Mouse (Mus musculus): ENCODE data around the gene Ccl27a. TPM values are rescaled to one million over a fixed set of nuclear protein-coding genes. Genes with fewer than 3 reads are reported as not detected.

Ccl27a gene
- polyA plus RNA-seq, 1 experiment from 2014 or later, result 24.5 TPM

- peak within 1 kb of the TSS; percentile 92 for H3K4me2 ChIP-seq (replicated peaks; ENCODE audit: low read depth, low read length)
- no peaks in the 10 kb centered on the region for H3K27me3 ChIP-seq (replicated peaks; ENCODE audit: insufficient read depth, low read length)
- H3K4me1 ChIP-seq (ENCODE audit: insufficient read depth, low read depth, low read length), result peaks cover 5% of the 10 kb centered on the region; the same call in 1 of the 2 replicates
- H3K9me3 ChIP-seq (ENCODE audit: low read length), result no peaks in the 10 kb centered on the region
- H3K36me3 ChIP-seq (ENCODE audit: insufficient read depth, low read length), result no peaks in the 10 kb centered on the region
- H3K4me3 ChIP-seq (ENCODE audit: low read depth, low read length), result peak within 1 kb of the TSS; percentile 55
- DNase-seq (ENCODE audit: low spot score) (peak; percentile 93), ATAC-seq (peak; percentile 64)
- peak within 1 kb of the TSS; percentile 73 for H3K9ac ChIP-seq (replicated peaks; ENCODE audit: low read depth)
- peak within 1 kb of the TSS; percentile 82 for H3K27ac ChIP-seq (ENCODE audit: low read length)
- WGBS, result under 1% methylated on average over 53 of the region's 57 CpGs
- peak; percentile 34; the same call in 1 of the 2 replicates for TF ChIP-seq EP300 (IDR thresholded peaks at IDR 0.05)
- peak; percentile 91 for TF ChIP-seq CTCF (IDR thresholded peaks at IDR 0.05)
Measured at GRCm38 (mm10) chr4:41755338-41756305, 18.4 kb downstream of the Ccl27a start, which contains the start of gene Sigmar1. Sigmar1 (minus strand) TSS chr4:41756157.

GRCm38 (mm10) chr4:41754797-41755337, 19.2 kb downstream of the Ccl27a start, which contains the start of gene Galt:
Galt (plus strand) TSS chr4:41755228.
- H3K9ac ChIP-seq (replicated peaks; ENCODE audit: low read depth), result peak within 1 kb of the TSS; percentile 73
- 0 out of 2 replicates have a peak, but pooled peaks cover 4% of the 10 kb centered on the region for H3K4me1 ChIP-seq (ENCODE audit: insufficient read depth, low read depth, low read length)
- H3K4me2 ChIP-seq (replicated peaks; ENCODE audit: low read depth, low read length), result peak within 1 kb of the TSS; percentile 92
- TF ChIP-seq CTCF (IDR thresholded peaks at IDR 0.05), result no peak
- no peak for TF ChIP-seq EP300 (IDR thresholded peaks at IDR 0.05)
- peak within 1 kb of the TSS; percentile 82 for H3K27ac ChIP-seq (ENCODE audit: low read length)
- DNase-seq (ENCODE audit: low spot score), result no peak
- H3K9me3 ChIP-seq (ENCODE audit: low read length), result no peaks in the 10 kb centered on the region
- H3K4me3 ChIP-seq (ENCODE audit: low read depth, low read length), result peak within 1 kb of the TSS; percentile 55
- no peaks in the 10 kb centered on the region for H3K27me3 ChIP-seq (replicated peaks; ENCODE audit: insufficient read depth, low read length)
- ATAC-seq, result peak; percentile 44
- no peaks in the 10 kb centered on the region for H3K36me3 ChIP-seq (ENCODE audit: insufficient read depth, low read length)
- WGBS, result 11% methylated on average over 14 of the region's 14 CpGs

- no peaks in the 10 kb centered on the region for H3K36me3 ChIP-seq (ENCODE audit: insufficient read depth, low read length)
- H3K4me1 ChIP-seq (ENCODE audit: insufficient read depth, low read depth, low read length), result peaks cover 5% of the 10 kb centered on the region; the same call in 1 of the 2 replicates
- ATAC-seq (no peak), DNase-seq (ENCODE audit: low spot score) (no peak)
- H3K4me3 ChIP-seq (ENCODE audit: low read depth, low read length), result no peak overlapping the region
- TF ChIP-seq EP300 (IDR thresholded peaks at IDR 0.05), result no peak
- TF ChIP-seq CTCF (IDR thresholded peaks at IDR 0.05), result no peak
- H3K27ac ChIP-seq (ENCODE audit: low read length), result no peak overlapping the region
- no peaks in the 10 kb centered on the region for H3K27me3 ChIP-seq (replicated peaks; ENCODE audit: insufficient read depth, low read length)
- no peak overlapping the region for H3K4me2 ChIP-seq (replicated peaks; ENCODE audit: low read depth, low read length)
- WGBS, result 46% methylated on average over 1 of the region's 1 CpGs
- H3K9ac ChIP-seq (replicated peaks; ENCODE audit: low read depth), result no peak overlapping the region
- no peaks in the 10 kb centered on the region for H3K9me3 ChIP-seq (ENCODE audit: low read length)
Measured at GRCm38 (mm10) chr4:41745021-41745420, 29.0 kb downstream of the Ccl27a start.

GRCm38 (mm10) chr4:41744131-41744530, 29.9 kb downstream of the Ccl27a start:
- Histone ChIP-seq H3K9me3 (ENCODE audit: low read length) (no peaks in the 10 kb centered on the region), H3K4me3 (ENCODE audit: low read depth, low read length) (no peak overlapping the region), H3K36me3 (ENCODE audit: insufficient read depth, low read length) (no peaks in the 10 kb centered on the region), H3K4me1 (ENCODE audit: insufficient read depth, low read depth, low read length) (peaks cover 7% of the 10 kb centered on the region; the same call in 1 of the 2 replicates), H3K27me3 (replicated peaks; ENCODE audit: insufficient read depth, low read length) (no peaks in the 10 kb centered on the region), H3K9ac (replicated peaks; ENCODE audit: low read depth) (no peak overlapping the region), H3K27ac (ENCODE audit: low read length) (no peak overlapping the region), H3K4me2 (replicated peaks; ENCODE audit: low read depth, low read length) (no peak overlapping the region)
- DNase-seq (ENCODE audit: low spot score) (no peak), ATAC-seq (no peak)
- TF ChIP-seq CTCF (IDR thresholded peaks at IDR 0.05) (no peak), EP300 (IDR thresholded peaks at IDR 0.05) (no peak)
- WGBS, result 61% methylated on average over 2 of the region's 2 CpGs

- peak overlapping the region; percentile 70 for H3K4me2 ChIP-seq (replicated peaks; ENCODE audit: low read depth, low read length)
- peak overlapping the region; percentile 56 for H3K4me3 ChIP-seq (ENCODE audit: low read depth, low read length)
- H3K36me3 ChIP-seq (ENCODE audit: insufficient read depth, low read length), result no peaks in the 10 kb centered on the region
- ATAC-seq, result peak; percentile 98
- H3K27ac ChIP-seq (ENCODE audit: low read length), result peak overlapping the region; percentile 84
- no peaks in the 10 kb centered on the region for H3K27me3 ChIP-seq (replicated peaks; ENCODE audit: insufficient read depth, low read length)
- DNase-seq (ENCODE audit: low spot score), result peak; percentile 95
- H3K9ac ChIP-seq (replicated peaks; ENCODE audit: low read depth), result peak overlapping the region; percentile 51
- no peaks in the 10 kb centered on the region for H3K9me3 ChIP-seq (ENCODE audit: low read length)
- peaks cover 7% of the 10 kb centered on the region; the same call in 1 of the 2 replicates for H3K4me1 ChIP-seq (ENCODE audit: insufficient read depth, low read depth, low read length)
- no peak for TF ChIP-seq EP300 (IDR thresholded peaks at IDR 0.05)
- TF ChIP-seq CTCF (IDR thresholded peaks at IDR 0.05), result peak; percentile 37
- WGBS, result under 1% methylated on average over 27 of the region's 27 CpGs
Measured at GRCm38 (mm10) chr4:41741158-41741560, 32.9 kb downstream of the Ccl27a start.
